Mouse (Mus musculus): ENCODE measurements around the gene Ldah. TPM values are rescaled to one million over a fixed set of nuclear protein-coding genes. Genes with fewer than 3 reads are reported as not detected.

Ldah gene
- total and polyA plus RNA-seq, 2 experiments from 2014 or later: 43.9 to 65.3 TPM

- Histone ChIP-seq H3K36me3 (ENCODE audit: insufficient read depth, low read length) (no peaks in the 10 kb centered on the region), H3K27me3 (ENCODE audit: insufficient read depth, low read length) (peaks cover 36% of the 10 kb centered on the region), H3K4me2 (ENCODE audit: low read depth, low read length) (no peak overlapping the region), H3K9me3 (ENCODE audit: low read length) (no peaks in the 10 kb centered on the region), H3K4me1 (ENCODE audit: insufficient read depth, low read length) (peaks cover 9% of the 10 kb centered on the region), H3K9ac (replicated peaks; ENCODE audit: low read length) (no peak overlapping the region), H3K27ac (no peak overlapping the region), H3K4me3 (ENCODE audit: low read length) (no peak overlapping the region)
- 53% methylated on average over 6 of the region's 6 CpGs for WGBS
- TF ChIP-seq CTCF (IDR thresholded peaks at IDR 0.05; ENCODE audit: low read depth): no peak
- ATAC-seq (no peak), DNase-seq (ENCODE audit: low spot score) (no peak)
These were observed 87.5 kb downstream of the Ldah start for GRCm38 (mm10) chr12:8295307-8295913.

- H3K36me3 ChIP-seq (ENCODE audit: insufficient read depth, low read length): no peaks in the 10 kb centered on the region
- H3K4me3 ChIP-seq (ENCODE audit: low read length): no peak overlapping the region
- no peak overlapping the region for H3K9ac ChIP-seq (replicated peaks; ENCODE audit: low read length)
- TF ChIP-seq CTCF (IDR thresholded peaks at IDR 0.05; ENCODE audit: low read depth): no peak
- WGBS: 81% methylated on average over 2 of the region's 2 CpGs
- no peaks in the 10 kb centered on the region for H3K9me3 ChIP-seq (ENCODE audit: low read length)
- H3K4me2 ChIP-seq (ENCODE audit: low read depth, low read length): no peak overlapping the region
- peaks cover 4% of the 10 kb centered on the region; the same call in 1 of the 2 replicates for H3K4me1 ChIP-seq (ENCODE audit: insufficient read depth, low read length)
- DNase-seq (ENCODE audit: low spot score): no peak
- ATAC-seq: no peak
- peaks cover 43% of the 10 kb centered on the region for H3K27me3 ChIP-seq (ENCODE audit: insufficient read depth, low read length)
- H3K27ac ChIP-seq: no peak overlapping the region
These were observed 88.2 kb downstream of the Ldah start for GRCm38 (mm10) chr12:8296154-8296553.

GRCm38 (mm10) chr12:8297586-8298214 is 89.8 kb downstream of the Ldah start:
- Histone ChIP-seq H3K36me3 (ENCODE audit: insufficient read depth, low read length) (no peaks in the 10 kb centered on the region), H3K4me2 (ENCODE audit: low read depth, low read length) (peak overlapping the region; percentile 55), H3K27me3 (ENCODE audit: insufficient read depth, low read length) (peaks cover 53% of the 10 kb centered on the region), H3K4me3 (ENCODE audit: low read length) (peak overlapping the region; percentile 34), H3K27ac (no peak overlapping the region), H3K9me3 (ENCODE audit: low read length) (no peaks in the 10 kb centered on the region), H3K4me1 (ENCODE audit: insufficient read depth, low read length) (0 out of 2 replicates have a peak, but pooled peaks cover 3% of the 10 kb centered on the region), H3K9ac (replicated peaks; ENCODE audit: low read length) (no peak overlapping the region)
- no peak for DNase-seq (ENCODE audit: low spot score)
- 7% methylated on average over 34 of the region's 34 CpGs for WGBS
- no peak for TF ChIP-seq CTCF (IDR thresholded peaks at IDR 0.05; ENCODE audit: low read depth)
- no peak for ATAC-seq

GRCm38 (mm10) chr12:8298361-8299142 is 90.6 kb downstream of the Ldah start:
- Histone ChIP-seq H3K27ac (no peak overlapping the region), H3K9ac (replicated peaks; ENCODE audit: low read length) (no peak overlapping the region), H3K27me3 (ENCODE audit: insufficient read depth, low read length) (peaks cover 62% of the 10 kb centered on the region), H3K4me2 (ENCODE audit: low read depth, low read length) (peak overlapping the region; percentile 55), H3K4me3 (ENCODE audit: low read length) (peak overlapping the region; percentile 34), H3K9me3 (ENCODE audit: low read length) (no peaks in the 10 kb centered on the region), H3K36me3 (ENCODE audit: insufficient read depth, low read length) (no peaks in the 10 kb centered on the region), H3K4me1 (ENCODE audit: insufficient read depth, low read length) (0 out of 2 replicates have a peak, but pooled peaks cover 3% of the 10 kb centered on the region)
- no peak for TF ChIP-seq CTCF (IDR thresholded peaks at IDR 0.05; ENCODE audit: low read depth)
- 2% methylated on average over 71 of the region's 85 CpGs for WGBS
- ATAC-seq: 0 out of 2 replicates have a peak, but pooled peaks have one; percentile 3
- no peak for DNase-seq (ENCODE audit: low spot score)

- Histone ChIP-seq H3K27me3 (ENCODE audit: insufficient read depth, low read length) (peaks cover 63% of the 10 kb centered on the region), H3K9me3 (ENCODE audit: low read length) (no peaks in the 10 kb centered on the region), H3K4me2 (ENCODE audit: low read depth, low read length) (0 out of 2 replicates have a peak overlapping the region, but pooled peaks have one; percentile 3), H3K9ac (replicated peaks; ENCODE audit: low read length) (no peak overlapping the region), H3K36me3 (ENCODE audit: insufficient read depth, low read length) (no peaks in the 10 kb centered on the region), H3K27ac (no peak overlapping the region), H3K4me1 (ENCODE audit: insufficient read depth, low read length) (0 out of 2 replicates have a peak, but pooled peaks cover 3% of the 10 kb centered on the region), H3K4me3 (ENCODE audit: low read length) (no peak overlapping the region)
- 4% methylated on average over 34 of the region's 34 CpGs for WGBS
- no peak for DNase-seq (ENCODE audit: low spot score)
- ATAC-seq: no peak
- TF ChIP-seq CTCF (IDR thresholded peaks at IDR 0.05; ENCODE audit: low read depth): no peak
These were observed 91.5 kb downstream of the Ldah start for GRCm38 (mm10) chr12:8299143-8300110.

GRCm38 (mm10) chr12:8300111-8300480 is 92.2 kb downstream of the Ldah start:
- peaks cover 65% of the 10 kb centered on the region for H3K27me3 ChIP-seq (ENCODE audit: insufficient read depth, low read length)
- no peak for ATAC-seq
- 27% methylated on average over 10 of the region's 10 CpGs for WGBS
- 0 out of 2 replicates have a peak, but pooled peaks cover 3% of the 10 kb centered on the region for H3K4me1 ChIP-seq (ENCODE audit: insufficient read depth, low read length)
- no peaks in the 10 kb centered on the region for H3K36me3 ChIP-seq (ENCODE audit: insufficient read depth, low read length)
- no peak for TF ChIP-seq CTCF (IDR thresholded peaks at IDR 0.05; ENCODE audit: low read depth)
- no peak overlapping the region for H3K9ac ChIP-seq (replicated peaks; ENCODE audit: low read length)
- H3K4me2 ChIP-seq (ENCODE audit: low read depth, low read length): no peak overlapping the region
- H3K27ac ChIP-seq: no peak overlapping the region
- DNase-seq (ENCODE audit: low spot score): no peak
- no peaks in the 10 kb centered on the region for H3K9me3 ChIP-seq (ENCODE audit: low read length)
- H3K4me3 ChIP-seq (ENCODE audit: low read length): no peak overlapping the region
